Mouse (Mus musculus): ENCODE results near the gene Klhdc1.

Gene Klhdc1

GRCm38 (mm10) chr12:69240876-69241275, at the start of gene Klhdc1:
Gene Klhdc1 (plus strand): TSS chr12:69241176.
- DNase-seq (ENCODE audit: low spot score) = no peak

- DNase-seq (ENCODE audit: low spot score) = no peak
Measured at GRCm38 (mm10) chr12:69191396-69191795, 49.6 kb upstream of the Klhdc1 start.

GRCm38 (mm10) chr12:69192637-69193036, 48.3 kb upstream of the Klhdc1 start:
- DNase-seq (ENCODE audit: low spot score) = no peak

GRCm38 (mm10) chr12:69196444-69197377, 44.3 kb upstream of the Klhdc1 start, which contains the start of gene Gm49383:
Gene Gm49383 (minus strand): TSS chr12:69197104.
- peak; percentile 90 for DNase-seq (ENCODE audit: low spot score)

GRCm38 (mm10) chr12:69197378-69198163, 43.4 kb upstream of the Klhdc1 start:
- no peak for DNase-seq (ENCODE audit: low spot score)

GRCm38 (mm10) chr12:69198164-69198535, 42.8 kb upstream of the Klhdc1 start, which contains the start of gene Dnaaf2:
Gene Dnaaf2 (minus strand): TSS chr12:69198429.
- peak; percentile 90 for DNase-seq (ENCODE audit: low spot score)

- no peak for DNase-seq (ENCODE audit: low spot score)
Measured at GRCm38 (mm10) chr12:69198985-69199384, 42.0 kb upstream of the Klhdc1 start.

- DNase-seq (ENCODE audit: low spot score) = peak; percentile 60
Measured at GRCm38 (mm10) chr12:69204052-69204833, 36.7 kb upstream of the Klhdc1 start, which contains the start of gene Gm49384. Gene Gm49384 (minus strand): TSS chr12:69204267.

- no peak for DNase-seq (ENCODE audit: low spot score)
Measured at GRCm38 (mm10) chr12:69207396-69207795, 33.6 kb upstream of the Klhdc1 start.

- DNase-seq (ENCODE audit: low spot score) = no peak
Measured at GRCm38 (mm10) chr12:69207926-69208325, 33.0 kb upstream of the Klhdc1 start.

GRCm38 (mm10) chr12:69208520-69208919, 32.5 kb upstream of the Klhdc1 start:
- DNase-seq (ENCODE audit: low spot score) = no peak

- no peak for DNase-seq (ENCODE audit: low spot score)
Measured at GRCm38 (mm10) chr12:69210056-69210979, 30.7 kb upstream of the Klhdc1 start.

GRCm38 (mm10) chr12:69211057-69211456, 29.9 kb upstream of the Klhdc1 start:
- DNase-seq (ENCODE audit: low spot score) = peak; percentile 28

GRCm38 (mm10) chr12:69213186-69213777, 27.7 kb upstream of the Klhdc1 start:
- no peak for DNase-seq (ENCODE audit: low spot score)

- no peak for DNase-seq (ENCODE audit: low spot score)
Measured at GRCm38 (mm10) chr12:69214393-69214792, 26.6 kb upstream of the Klhdc1 start.

- DNase-seq (ENCODE audit: low spot score) = no peak
Measured at GRCm38 (mm10) chr12:69215000-69215785, 25.8 kb upstream of the Klhdc1 start.

- DNase-seq (ENCODE audit: low spot score) = no peak
Measured at GRCm38 (mm10) chr12:69216587-69216986, 24.4 kb upstream of the Klhdc1 start.

- DNase-seq (ENCODE audit: low spot score) = no peak
Measured at GRCm38 (mm10) chr12:69220613-69221277, 20.2 kb upstream of the Klhdc1 start.

Measured in embryo, embryonic 10.5 days (tissue).